Mouse (Mus musculus) liver, embryonic 14.5 days (tissue): Measurements from ENCODE around the gene Ppat.

ENCODE experiments used
- CTCF ChIP-seq: IDR thresholded peaks from 2 replicates; pipeline ENCODE4 v1.5.1; 2016; ENCODE audit warnings: antibody characterized with exemption, low read depth, control low read depth
- EP300 ChIP-seq: IDR thresholded peaks from 2 replicates; pipeline ENCODE4 v1.6.1; 2016; ENCODE audit warnings: antibody characterized with exemption, low read depth

GRCm38 (mm10) chr5:76939717-76940116 lies 11.7 kb downstream of the Ppat start:
- TF ChIP-seq CTCF (no peak), EP300 (no peak)
